Mouse (Mus musculus): ENCODE data around the gene Kctd6. TPM values are rescaled to one million over a fixed set of nuclear protein-coding genes. Genes with fewer than 3 reads are reported as not detected.

The Kctd6 gene
- polyA plus RNA-seq, 1 experiment from 2014 or later = 14.8 TPM

DNA sequence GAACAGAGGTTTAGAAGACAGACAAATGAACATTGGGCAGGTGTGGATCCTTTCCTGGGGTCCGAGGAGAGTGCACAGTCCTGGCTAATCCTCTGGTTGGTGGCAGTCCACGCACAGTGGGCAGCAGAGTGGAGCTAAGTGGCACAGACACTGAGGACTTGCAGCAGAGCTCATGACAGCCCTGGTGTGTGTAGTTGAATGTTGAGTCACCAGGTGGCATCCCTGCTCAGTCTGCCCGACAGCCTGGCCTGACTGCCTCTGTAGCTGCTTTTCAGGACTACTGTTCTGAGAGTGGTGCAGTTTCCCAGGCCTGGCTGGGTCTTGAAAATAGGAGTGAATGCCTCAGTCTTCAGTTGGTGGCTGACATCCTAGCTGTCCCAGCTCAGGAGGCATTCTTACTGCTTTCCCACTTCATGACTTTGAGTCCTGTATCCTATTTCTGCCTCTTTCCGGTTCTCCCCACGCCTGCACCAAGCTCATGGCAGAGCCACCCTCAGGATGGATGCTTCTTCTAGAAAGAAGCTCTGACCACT lies 28.5 kb downstream of the Kctd6 start:
- H3K4me3 ChIP-seq (replicated peaks) = no peak overlapping the region
- H3K4me2 ChIP-seq = no peak overlapping the region
- H3K9me3 ChIP-seq = no peaks in the 10 kb centered on the region
- peak; percentile 53; the same call in 1 of the 2 replicates for ATAC-seq (ENCODE audit: low FRiP score)
- no peaks in the 10 kb centered on the region for H3K36me3 ChIP-seq (replicated peaks)
- peaks cover 3% of the 10 kb centered on the region; the same call in 1 of the 2 replicates for H3K4me1 ChIP-seq
- 51% methylated on average over 5 of the region's 5 CpGs for WGBS
- H3K27me3 ChIP-seq = no peaks in the 10 kb centered on the region
- H3K9ac ChIP-seq = no peak overlapping the region
- no peak overlapping the region for H3K27ac ChIP-seq

DNA sequence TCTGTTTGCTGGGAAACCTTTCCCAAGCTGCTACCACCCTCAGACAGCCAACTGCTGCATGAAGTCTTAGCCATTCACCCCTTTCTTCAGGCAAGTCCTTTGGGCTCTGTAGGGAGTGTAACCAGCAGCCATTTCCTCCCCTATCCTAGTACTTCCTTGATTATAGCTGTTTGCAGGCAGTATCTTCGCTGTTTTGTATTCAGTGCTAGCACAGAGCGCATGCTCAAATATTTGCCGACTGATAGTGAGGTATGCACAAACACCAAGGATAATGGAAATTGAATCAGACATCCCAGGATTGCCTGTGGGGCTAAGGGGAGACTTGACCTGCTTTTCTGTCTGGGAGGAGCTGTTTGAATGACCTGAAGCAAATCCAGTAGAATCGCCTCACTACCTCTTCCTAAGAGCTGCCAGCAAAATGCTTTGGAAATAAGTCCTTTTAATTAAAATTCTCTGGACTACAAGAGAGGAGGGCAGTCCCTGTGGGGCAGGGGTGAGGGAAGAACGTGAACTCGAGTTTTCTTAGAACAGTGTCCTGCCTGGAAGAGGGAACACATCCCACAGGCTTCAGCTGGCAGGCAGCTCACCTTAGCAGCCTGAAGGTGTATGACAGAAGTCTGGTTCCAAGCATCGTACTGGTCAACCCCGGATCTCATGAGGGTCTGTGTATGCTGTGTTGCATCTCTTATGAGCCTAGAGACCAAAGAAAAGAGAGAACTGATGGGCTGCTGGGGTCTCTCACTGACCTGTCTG lies 29.4 kb downstream of the Kctd6 start:
- 72% methylated on average over 8 of the region's 8 CpGs for WGBS
- ATAC-seq (ENCODE audit: low FRiP score) = no peak
- Histone ChIP-seq H3K9ac (no peak overlapping the region), H3K36me3 (replicated peaks) (no peaks in the 10 kb centered on the region), H3K9me3 (no peaks in the 10 kb centered on the region), H3K4me3 (replicated peaks) (no peak overlapping the region), H3K27ac (no peak overlapping the region), H3K4me2 (no peak overlapping the region), H3K27me3 (no peaks in the 10 kb centered on the region), H3K4me1 (peaks cover 3% of the 10 kb centered on the region; the same call in 1 of the 2 replicates)

DNA sequence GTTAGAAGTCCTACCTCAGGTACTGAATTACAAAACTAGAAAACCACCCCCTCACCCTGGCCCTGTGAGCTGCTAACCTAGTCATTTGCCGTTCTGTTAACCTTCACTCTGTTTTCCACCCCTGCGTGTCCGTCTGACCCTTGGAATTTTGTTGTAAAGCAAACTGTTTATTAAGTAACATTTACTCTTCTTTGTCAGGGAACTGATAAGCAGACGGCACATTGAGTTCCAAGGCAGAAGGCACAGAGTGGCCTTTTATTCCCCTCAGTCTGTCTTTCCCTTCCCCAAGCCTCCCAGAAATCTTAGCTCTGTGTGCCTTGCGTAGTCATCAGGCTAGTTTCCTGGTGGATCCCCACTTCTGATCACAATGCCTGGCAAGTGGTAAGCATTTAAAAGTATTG lies 30.3 kb downstream of the Kctd6 start:
- no peak overlapping the region for H3K9ac ChIP-seq
- no peaks in the 10 kb centered on the region for H3K9me3 ChIP-seq
- peaks cover 3% of the 10 kb centered on the region; the same call in 1 of the 2 replicates for H3K4me1 ChIP-seq
- H3K27ac ChIP-seq = no peak overlapping the region
- H3K4me3 ChIP-seq (replicated peaks) = no peak overlapping the region
- H3K27me3 ChIP-seq = no peaks in the 10 kb centered on the region
- 87% methylated on average over 5 of the region's 5 CpGs for WGBS
- no peak overlapping the region for H3K4me2 ChIP-seq
- ATAC-seq (ENCODE audit: low FRiP score) = no peak
- H3K36me3 ChIP-seq (replicated peaks) = no peaks in the 10 kb centered on the region

GRCm38 (mm10) chr14:8246878-8247277 lies 32.9 kb downstream of the Kctd6 start:
- Histone ChIP-seq H3K36me3 (replicated peaks) (no peaks in the 10 kb centered on the region), H3K9ac (no peak overlapping the region), H3K27me3 (no peaks in the 10 kb centered on the region), H3K4me2 (no peak overlapping the region), H3K4me3 (replicated peaks) (no peak overlapping the region), H3K27ac (no peak overlapping the region), H3K9me3 (no peaks in the 10 kb centered on the region), H3K4me1 (peaks cover 3% of the 10 kb centered on the region; the same call in 1 of the 2 replicates)
- ATAC-seq (ENCODE audit: low FRiP score) = no peak
- 83% methylated on average over 8 of the region's 8 CpGs for WGBS

- no peaks in the 10 kb centered on the region for H3K36me3 ChIP-seq (replicated peaks)
- H3K9me3 ChIP-seq = no peaks in the 10 kb centered on the region
- no peak for ATAC-seq (ENCODE audit: low FRiP score)
- no peaks in the 10 kb centered on the region for H3K4me1 ChIP-seq
- H3K4me2 ChIP-seq = no peak overlapping the region
- 86% methylated on average over 1 of the region's 1 CpGs for WGBS
- no peaks in the 10 kb centered on the region for H3K27me3 ChIP-seq
- no peak overlapping the region for H3K27ac ChIP-seq
- H3K9ac ChIP-seq = no peak overlapping the region
- no peak overlapping the region for H3K4me3 ChIP-seq (replicated peaks)
Observed at GRCm38 (mm10) chr14:8249206-8249605, 35.3 kb downstream of the Kctd6 start.

- ATAC-seq (ENCODE audit: low FRiP score) = no peak
Observed at GRCm38 (mm10) chr14:8250141-8250871, 36.4 kb downstream of the Kctd6 start.

GRCm38 (mm10) chr14:8251330-8251885 lies 37.5 kb downstream of the Kctd6 start:
- H3K4me1 ChIP-seq = no peaks in the 10 kb centered on the region
- H3K36me3 ChIP-seq (replicated peaks) = no peaks in the 10 kb centered on the region
- 92% methylated on average over 8 of the region's 8 CpGs for WGBS
- no peak overlapping the region for H3K9ac ChIP-seq
- no peak overlapping the region for H3K27ac ChIP-seq
- H3K27me3 ChIP-seq = no peaks in the 10 kb centered on the region
- ATAC-seq (ENCODE audit: low FRiP score) = no peak
- no peak overlapping the region for H3K4me3 ChIP-seq (replicated peaks)
- no peak overlapping the region for H3K4me2 ChIP-seq
- H3K9me3 ChIP-seq = no peaks in the 10 kb centered on the region

More at GRCm38 (mm10) chr14:8250141-8250871, 36.4 kb downstream of the Kctd6 start:
- 87% methylated on average over 9 of the region's 9 CpGs for WGBS
- Histone ChIP-seq H3K27me3 (no peaks in the 10 kb centered on the region), H3K4me2 (no peak overlapping the region), H3K9ac (no peak overlapping the region), H3K9me3 (no peaks in the 10 kb centered on the region), H3K4me3 (replicated peaks) (no peak overlapping the region), H3K27ac (no peak overlapping the region), H3K4me1 (no peaks in the 10 kb centered on the region), H3K36me3 (replicated peaks) (no peaks in the 10 kb centered on the region)

GRCm38 (mm10) chr14:8255076-8255729 lies 41.3 kb downstream of the Kctd6 start:
- ATAC-seq (ENCODE audit: low FRiP score) = 0 out of 2 replicates have a peak, but pooled peaks have one; percentile 20
- H3K9me3 ChIP-seq = no peaks in the 10 kb centered on the region
- no peak overlapping the region for H3K9ac ChIP-seq
- H3K27me3 ChIP-seq = no peaks in the 10 kb centered on the region
- no peak overlapping the region for H3K4me2 ChIP-seq
- H3K27ac ChIP-seq = no peak overlapping the region
- H3K4me1 ChIP-seq = no peaks in the 10 kb centered on the region
- H3K4me3 ChIP-seq (replicated peaks) = no peak overlapping the region
- 75% methylated on average over 7 of the region's 7 CpGs for WGBS
- no peaks in the 10 kb centered on the region for H3K36me3 ChIP-seq (replicated peaks)

- H3K27me3 ChIP-seq = no peaks in the 10 kb centered on the region
- no peaks in the 10 kb centered on the region for H3K36me3 ChIP-seq (replicated peaks)
- 76% methylated on average over 6 of the region's 6 CpGs for WGBS
- no peaks in the 10 kb centered on the region for H3K9me3 ChIP-seq
- H3K4me1 ChIP-seq = no peaks in the 10 kb centered on the region
- H3K4me3 ChIP-seq (replicated peaks) = no peak overlapping the region
- H3K9ac ChIP-seq = no peak overlapping the region
- no peak for ATAC-seq (ENCODE audit: low FRiP score)
- no peak overlapping the region for H3K4me2 ChIP-seq
- no peak overlapping the region for H3K27ac ChIP-seq
Observed at GRCm38 (mm10) chr14:8256072-8256471, 42.1 kb downstream of the Kctd6 start.

DNA sequence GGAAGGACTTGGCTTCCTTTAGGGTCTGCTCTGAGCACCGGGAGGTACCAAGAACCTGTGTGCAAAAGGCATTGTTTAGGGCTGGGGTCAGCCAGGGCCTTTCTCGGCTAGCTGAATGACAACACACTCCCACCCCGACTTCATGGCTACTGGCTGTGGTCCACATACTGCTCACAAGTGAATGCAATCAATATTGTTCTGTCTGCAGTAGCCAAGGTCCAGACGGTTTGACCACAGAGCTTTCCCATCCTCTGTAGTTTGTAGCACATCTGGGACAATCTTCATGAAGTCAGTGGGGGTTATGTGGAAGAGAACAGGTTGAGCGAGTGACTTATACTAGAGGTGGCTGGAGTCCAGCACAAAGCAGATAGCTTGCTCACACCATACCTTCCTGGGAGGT lies 42.9 kb downstream of the Kctd6 start:
- Histone ChIP-seq H3K4me1 (no peaks in the 10 kb centered on the region), H3K27ac (no peak overlapping the region), H3K4me2 (no peak overlapping the region), H3K36me3 (replicated peaks) (no peaks in the 10 kb centered on the region), H3K4me3 (replicated peaks) (no peak overlapping the region), H3K27me3 (no peaks in the 10 kb centered on the region), H3K9ac (no peak overlapping the region), H3K9me3 (no peaks in the 10 kb centered on the region)
- WGBS = 77% methylated on average over 5 of the region's 5 CpGs
- no peak for ATAC-seq (ENCODE audit: low FRiP score)

- no peaks in the 10 kb centered on the region for H3K27me3 ChIP-seq
- no peaks in the 10 kb centered on the region for H3K36me3 ChIP-seq (replicated peaks)
- H3K4me1 ChIP-seq = no peaks in the 10 kb centered on the region
- WGBS = 51% methylated on average over 7 of the region's 7 CpGs
- ATAC-seq (ENCODE audit: low FRiP score) = no peak
- H3K4me3 ChIP-seq (replicated peaks) = no peak overlapping the region
- no peak overlapping the region for H3K27ac ChIP-seq
- no peak overlapping the region for H3K4me2 ChIP-seq
- no peaks in the 10 kb centered on the region for H3K9me3 ChIP-seq
- H3K9ac ChIP-seq = no peak overlapping the region
Observed at GRCm38 (mm10) chr14:8257521-8258334, 43.8 kb downstream of the Kctd6 start.
